8 mouse cellular contexts compared by ENCODE assay signal in the genomic region with DNA sequence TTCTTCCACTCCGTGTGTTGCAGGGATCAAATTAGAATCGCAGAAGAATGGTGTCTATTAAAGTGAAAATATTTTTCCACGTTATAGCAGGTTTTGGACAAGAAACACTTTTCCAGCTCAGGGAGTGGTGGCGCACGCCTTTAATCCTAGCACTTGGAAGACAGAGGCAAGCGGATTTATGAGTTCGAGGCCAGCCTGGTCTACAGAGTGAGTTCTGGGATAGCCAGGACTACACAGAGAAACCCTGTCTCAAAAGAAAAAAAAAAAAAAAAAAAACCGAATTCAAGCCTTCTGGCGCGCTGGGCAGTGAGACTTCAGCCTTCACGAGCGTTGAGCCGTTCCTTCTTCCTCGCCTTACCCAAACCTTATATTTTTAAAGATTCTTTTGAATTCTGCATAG. TPM values are rescaled to one million over a fixed set of nuclear protein-coding genes. Genes with fewer than 3 reads are reported as not detected.
DNase-seq lines count a peak whose midpoint lies in the region; ATAC-seq lines count a peak whose summit lies in the region.

No protein-coding gene starts in this region.

- H3K4me3 ChIP-seq in erythroblast, embryonic 14.5 days (replicated peaks), result peak overlapping the region; percentile 75
- H3K4me3 ChIP-seq in hindbrain, embryonic 13.5 days, result peak overlapping the region; percentile 44
- H3K4me3 ChIP-seq in midbrain, embryonic 13.5 days (replicated peaks), result peak overlapping the region; percentile 42

- DNase-seq in ZHBTc4 (ENCODE audit: low read depth, low spot score), result peak; percentile 42
- DNase-seq in spleen, adult 18-20 months, result no peak
- DNase-seq in urinary bladder, postnatal 36 days (ENCODE audit: low spot score in 2 of 2), result no peak
- no peak for DNase-seq in cerebellum, postnatal 10 days

- H3K36me3 ChIP-seq in erythroblast, embryonic 14.5 days (ENCODE audit: control insufficient read depth), result no peaks in the 10 kb centered on the region
- no peaks in the 10 kb centered on the region for H3K36me3 ChIP-seq in hindbrain, embryonic 13.5 days
- no peaks in the 10 kb centered on the region for H3K36me3 ChIP-seq in midbrain, embryonic 13.5 days

- H3K9me3 ChIP-seq in erythroblast, embryonic 14.5 days (ENCODE audit: control insufficient read depth, low read length), result peaks cover 3% of the 10 kb centered on the region; the same call in 1 of the 2 replicates
- H3K9me3 ChIP-seq in hindbrain, embryonic 13.5 days, result no peaks in the 10 kb centered on the region
- no peaks in the 10 kb centered on the region for H3K9me3 ChIP-seq in midbrain, embryonic 13.5 days

- H3K4me2 ChIP-seq in hindbrain, embryonic 13.5 days, result peak overlapping the region; percentile 63; the same call in 1 of the 2 replicates
- H3K4me2 ChIP-seq in midbrain, embryonic 13.5 days (replicated peaks), result peak overlapping the region; percentile 61; the same call in 1 of the 2 replicates

- H3K4me1 ChIP-seq in erythroblast, embryonic 14.5 days (ENCODE audit: control insufficient read depth), result peaks cover 64% of the 10 kb centered on the region
- peaks cover 9% of the 10 kb centered on the region for H3K4me1 ChIP-seq in hindbrain, embryonic 13.5 days (replicated peaks)
- peaks cover 8% of the 10 kb centered on the region for H3K4me1 ChIP-seq in midbrain, embryonic 13.5 days (replicated peaks)

- H3K9ac ChIP-seq in hindbrain, embryonic 13.5 days, result no peak overlapping the region
- no peak overlapping the region for H3K9ac ChIP-seq in midbrain, embryonic 13.5 days (replicated peaks)

- H3K27me3 ChIP-seq in erythroblast, embryonic 14.5 days (ENCODE audit: control insufficient read depth), result no peaks in the 10 kb centered on the region
- peaks cover 48% of the 10 kb centered on the region for H3K27me3 ChIP-seq in hindbrain, embryonic 13.5 days
- peaks cover 51% of the 10 kb centered on the region for H3K27me3 ChIP-seq in midbrain, embryonic 13.5 days

- 11% methylated on average over 14 of the region's 14 CpGs for WGBS in hindbrain, embryonic 13.5 days
- WGBS in midbrain, embryonic 13.5 days, result 12% methylated on average over 14 of the region's 14 CpGs

- no peak for ATAC-seq in erythroblast, adult 5-6 weeks (replicated peaks; ENCODE audit: low FRiP score, poor library complexity, severe bottlenecking)
- no peak for ATAC-seq in hindbrain, embryonic 13.5 days (ENCODE audit: low FRiP score)
- ATAC-seq in midbrain, embryonic 13.5 days, result no peak

- H3K27ac ChIP-seq in hindbrain, embryonic 13.5 days, result no peak overlapping the region
- H3K27ac ChIP-seq in midbrain, embryonic 13.5 days, result no peak overlapping the region

RNA-seq across cellular contexts. Expression of a gene that starts 17.2 kb away (rescaled TPM):
- 1.1 and 1.4 TPM in 2 replicates for polyA plus RNA-seq in erythroblast, embryonic 14.5 days (2012)
- total RNA-seq in erythroblast, adult 5-6 weeks (2015; ENCODE audit: low replicate concordance), result 20.9 and 24.0 TPM in 2 replicates
- total RNA-seq in erythroblast, adult 5-6 weeks (2017; ENCODE audit: low replicate concordance), result 65.4 and 81.5 TPM in 2 replicates
- polyA plus RNA-seq in hindbrain, embryonic 13.5 days (2015; fragmentation: Nextera tagmentation; extraction: Ambion mirVana), result 47.1 TPM in 2 replicates
- 50.3 and 51.3 TPM in 2 replicates for polyA plus RNA-seq in midbrain, embryonic 13.5 days (2015; fragmentation: Nextera tagmentation; extraction: Ambion mirVana)

RNA-seq across cellular contexts. Expression of a gene that starts 38.9 kb away (rescaled TPM):
- polyA plus RNA-seq in erythroblast, embryonic 14.5 days (2012), result 0.08 TPM in 2 replicates
- total RNA-seq in erythroblast, adult 5-6 weeks (2015; ENCODE audit: low replicate concordance), result not detected in 2 replicates
- total RNA-seq in erythroblast, adult 5-6 weeks (2017; ENCODE audit: low replicate concordance), result 0.56 TPM in 1 of 2 replicates, not detected in the other
- 1.2 and 3.3 TPM in 2 replicates for polyA plus RNA-seq in hindbrain, embryonic 13.5 days (2015; fragmentation: Nextera tagmentation; extraction: Ambion mirVana)
- polyA plus RNA-seq in midbrain, embryonic 13.5 days (2015; fragmentation: Nextera tagmentation; extraction: Ambion mirVana), result 5.6 and 12.0 TPM in 2 replicates

RNA-seq across cellular contexts. Expression of a gene that starts 51.2 kb away (rescaled TPM):
- polyA plus RNA-seq in erythroblast, embryonic 14.5 days (2012), result 4.2 and 5.7 TPM in 2 replicates
- total RNA-seq in erythroblast, adult 5-6 weeks (2015; ENCODE audit: low replicate concordance), result 27.4 and 43.2 TPM in 2 replicates
- 2.5 and 23.8 TPM in 2 replicates for total RNA-seq in erythroblast, adult 5-6 weeks (2017; ENCODE audit: low replicate concordance)
- polyA plus RNA-seq in hindbrain, embryonic 13.5 days (2015; fragmentation: Nextera tagmentation; extraction: Ambion mirVana), result 824 and 888 TPM in 2 replicates
- polyA plus RNA-seq in midbrain, embryonic 13.5 days (2015; fragmentation: Nextera tagmentation; extraction: Ambion mirVana), result 772 and 835 TPM in 2 replicates

RNA-seq across cellular contexts. Expression of a gene that starts 57.3 kb away (rescaled TPM):
- polyA plus RNA-seq in erythroblast, embryonic 14.5 days (2012), result 1.2 TPM in 2 replicates
- 27.2 and 38.0 TPM in 2 replicates for total RNA-seq in erythroblast, adult 5-6 weeks (2015; ENCODE audit: low replicate concordance)
- total RNA-seq in erythroblast, adult 5-6 weeks (2017; ENCODE audit: low replicate concordance), result 42.0 and 49.9 TPM in 2 replicates
- polyA plus RNA-seq in hindbrain, embryonic 13.5 days (2015; fragmentation: Nextera tagmentation; extraction: Ambion mirVana), result 54.0 and 55.2 TPM in 2 replicates
- polyA plus RNA-seq in midbrain, embryonic 13.5 days (2015; fragmentation: Nextera tagmentation; extraction: Ambion mirVana), result 56.4 and 63.7 TPM in 2 replicates

Comparison
In these comparisons a context has a peak if more than half of its experiments do, and no peak if none do; other contexts are left out.
1. RNA of a gene that starts 17.2 kb away (polyA plus RNA-seq): 50.3 to 51.3 TPM in midbrain, embryonic 13.5 days and 47.1 TPM in hindbrain, embryonic 13.5 days; 1.1 to 1.4 TPM in erythroblast, embryonic 14.5 days; every median in the first group is over 10 times any median in the second.
2. RNA of a gene that starts 51.2 kb away (polyA plus RNA-seq): 824 to 888 TPM in hindbrain, embryonic 13.5 days and 772 to 835 TPM in midbrain, embryonic 13.5 days; 4.2 to 5.7 TPM in erythroblast, embryonic 14.5 days; every median in the first group is over 100 times any median in the second.
3. Peak in every context shown above with its lines, with median percentiles within 50 percentile points of each other: H3K4me3 ChIP-seq.